Mouse (Mus musculus) thymus, adult 2 months (tissue): Measurements from ENCODE around the gene C530008M17Rik.

ENCODE experiments used
- CTCF ChIP-seq: fragments of 200-500 bp; IDR thresholded peaks from 2 replicates; pipeline ENCODE4 v1.5.1; 2012; ENCODE audit warnings: mild to moderate bottlenecking, control low read depth, low read length, moderate library complexity, borderline replicate concordance; ENCODE audit not compliant: control insufficient read depth, poor library complexity, insufficient read depth; ENCODE audit errors: extremely low read depth
- POLR2A ChIP-seq: fragments of 200-500 bp; IDR thresholded peaks from 2 replicates; pipeline ENCODE4 v1.6.1; 2012; ENCODE audit warnings: mild to moderate bottlenecking, low read length, control low read depth, moderate library complexity; ENCODE audit not compliant: control insufficient read depth, poor library complexity, insufficient read depth; ENCODE audit errors: extremely low read depth

GRCm38 (mm10) chr5:76828527-76829240 lies 172.4 kb downstream of the C530008M17Rik start:
- TF ChIP-seq CTCF (no peak), POLR2A (no peak)
